Mouse (Mus musculus): ENCODE results near the gene Foxl2.
A peak's percentile ranks its signal among the peaks of the same experiment; 100 is the strongest.

The Foxl2 gene

DNA sequence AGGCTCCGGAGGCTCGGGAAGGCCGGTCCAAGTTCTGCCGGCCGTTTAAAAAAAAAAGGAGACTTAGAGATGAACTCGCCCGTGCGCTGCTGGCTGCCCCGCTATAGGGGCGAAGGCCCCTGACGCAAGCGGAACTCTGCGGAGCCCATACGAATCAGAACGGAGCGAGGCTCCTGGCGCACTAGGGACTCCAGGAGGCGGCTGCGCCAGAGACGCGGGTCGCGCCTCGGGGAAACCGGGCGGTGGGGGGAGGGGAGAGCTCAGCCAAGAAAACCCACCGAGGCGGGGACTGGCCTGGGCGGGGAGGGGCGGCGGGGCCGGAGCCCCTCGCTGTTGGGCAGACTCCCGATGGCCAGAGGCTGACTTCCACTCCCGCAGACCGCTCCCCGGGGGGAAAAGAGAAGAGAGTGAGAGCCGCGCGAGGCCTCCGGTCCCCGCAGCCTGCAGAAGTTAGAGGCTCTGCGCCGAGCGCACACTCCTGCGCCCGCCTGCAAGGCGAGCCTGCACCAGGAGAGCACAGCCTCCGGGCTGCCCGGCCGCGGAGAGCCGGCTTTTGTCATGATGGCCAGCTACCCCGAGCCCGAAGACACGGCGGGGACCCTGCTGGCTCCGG, at the start of gene Foxl2:
Foxl2 (plus strand) TSS at position 186 of the 613 bp plus-strand sequence.
- DNase-seq (ENCODE audit: low read depth, low spot score): peak; percentile 61

DNA sequence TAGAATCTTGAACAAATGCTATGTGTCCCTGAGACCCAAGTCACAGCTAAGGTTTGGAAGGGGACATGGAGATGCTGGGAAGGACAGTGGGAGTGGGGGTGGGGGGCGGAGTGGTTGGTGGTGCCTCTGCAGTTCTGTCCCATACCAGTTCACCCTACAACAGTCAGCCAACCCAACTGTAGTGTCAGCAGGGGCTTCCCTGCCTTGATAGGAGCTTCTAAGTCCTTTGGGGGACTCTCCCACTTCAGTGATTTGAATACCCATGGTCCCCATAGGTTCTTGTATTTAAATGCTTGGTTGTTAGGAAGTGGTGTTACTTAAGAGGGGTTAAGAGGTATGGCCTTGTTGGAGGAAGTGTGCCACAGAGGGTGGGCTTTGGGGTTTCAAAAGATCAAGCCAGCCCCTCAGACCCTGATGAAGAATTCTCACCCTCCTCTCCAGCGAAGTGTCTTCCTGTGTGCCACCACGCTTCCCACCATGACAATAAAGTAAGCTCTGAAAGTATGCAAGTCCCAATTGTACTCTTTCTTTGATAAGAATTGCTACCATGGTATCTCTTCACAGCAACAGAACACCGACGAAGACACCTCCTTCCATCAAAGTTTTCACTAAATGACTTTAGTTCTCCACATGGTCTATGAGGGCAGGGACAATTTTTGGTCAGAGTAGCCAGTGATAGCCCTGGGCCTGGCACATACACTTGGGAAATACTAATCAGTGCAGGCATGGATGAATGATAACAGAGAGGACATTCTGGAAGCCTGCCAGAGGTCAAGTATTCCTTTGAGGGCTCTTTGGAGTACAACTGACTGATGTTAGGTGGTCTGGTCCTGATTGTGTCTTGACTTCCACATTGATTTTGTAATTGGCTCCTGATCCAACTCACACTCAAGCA, 34.2 kb upstream of the Foxl2 start:
- no peak for DNase-seq (ENCODE audit: low read depth, low spot score)

DNA sequence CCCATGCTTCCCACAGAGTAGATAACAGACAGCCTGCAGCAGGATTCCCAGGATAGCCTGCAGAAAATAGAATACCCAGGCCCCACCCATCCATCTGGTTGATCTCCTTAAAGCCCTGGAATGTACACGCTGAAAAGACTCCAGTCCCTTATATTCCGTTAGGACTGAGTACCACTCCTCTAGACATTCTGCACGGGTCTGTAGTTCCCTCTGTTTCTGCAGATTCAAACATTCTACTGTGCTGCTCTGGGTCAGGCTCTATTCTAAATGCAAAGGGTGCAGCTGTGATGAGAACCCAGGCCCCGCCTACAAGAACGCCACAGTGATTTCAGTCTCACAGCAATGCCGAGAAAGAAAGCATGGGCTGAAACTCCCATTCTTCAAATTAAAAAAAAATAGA, 32.0 kb upstream of the Foxl2 start:
- no peak for DNase-seq (ENCODE audit: low read depth, low spot score)

DNA sequence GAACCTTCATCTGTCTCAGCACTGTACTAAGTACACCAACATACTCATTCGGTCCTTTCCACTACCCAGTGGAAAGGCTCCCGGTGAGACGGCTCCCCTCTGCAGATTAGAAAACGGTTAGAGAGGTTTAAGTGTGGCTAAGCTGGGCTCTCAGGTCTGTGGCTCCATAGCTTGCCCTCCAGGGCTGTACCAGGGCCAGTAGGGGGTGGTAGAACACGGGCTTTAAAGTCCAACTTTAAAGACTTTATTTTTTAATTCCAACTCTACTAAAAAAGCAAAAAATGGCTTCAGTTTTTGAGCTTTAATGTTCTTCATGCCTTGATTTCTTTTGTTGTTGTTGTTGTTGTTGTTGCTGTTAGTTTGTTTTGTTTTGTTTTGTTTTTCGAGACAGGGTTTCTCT, 30.9 kb upstream of the Foxl2 start:
- no peak for DNase-seq (ENCODE audit: low read depth, low spot score)

DNA sequence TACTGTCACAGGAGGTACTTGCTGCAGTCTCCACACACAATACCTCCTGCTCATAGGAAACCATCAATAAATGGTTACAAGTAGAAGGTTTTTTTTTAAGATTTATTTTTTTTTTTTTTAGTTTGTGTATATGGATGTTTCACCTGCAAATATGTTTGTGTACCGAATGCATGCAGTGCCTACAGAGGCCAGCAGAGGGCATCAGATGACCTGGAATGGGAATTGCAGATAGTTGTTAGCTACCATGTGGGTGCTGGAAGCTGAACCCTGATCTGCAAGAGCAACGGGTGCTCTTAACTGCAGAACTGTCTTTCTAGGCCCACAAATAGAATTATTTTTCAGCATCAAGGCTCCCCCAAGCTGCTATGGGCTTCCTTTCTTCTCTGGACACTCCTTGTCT, 25.6 kb upstream of the Foxl2 start:
- DNase-seq (ENCODE audit: low read depth, low spot score): peak; percentile 66

DNA sequence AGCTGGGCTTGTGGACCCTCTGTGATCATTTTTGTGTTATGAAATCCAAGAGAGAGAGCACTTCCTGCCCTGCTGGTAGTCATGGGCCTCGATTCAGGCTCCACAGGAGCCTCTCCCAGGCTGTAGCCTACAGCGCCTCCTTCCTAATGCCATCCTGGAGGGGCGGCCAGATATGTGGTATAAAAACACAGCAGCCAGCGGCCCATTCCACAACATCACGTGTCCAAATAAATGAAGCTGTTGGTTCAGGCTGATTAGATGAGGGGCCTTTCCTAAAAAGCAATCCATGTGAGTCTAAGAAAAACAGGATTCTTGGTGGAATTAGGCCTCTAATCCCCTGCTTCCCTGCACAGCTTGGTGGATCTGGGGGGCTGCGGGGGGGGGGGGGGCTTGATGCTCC, 22.2 kb upstream of the Foxl2 start:
- no peak for DNase-seq (ENCODE audit: low read depth, low spot score)

DNA sequence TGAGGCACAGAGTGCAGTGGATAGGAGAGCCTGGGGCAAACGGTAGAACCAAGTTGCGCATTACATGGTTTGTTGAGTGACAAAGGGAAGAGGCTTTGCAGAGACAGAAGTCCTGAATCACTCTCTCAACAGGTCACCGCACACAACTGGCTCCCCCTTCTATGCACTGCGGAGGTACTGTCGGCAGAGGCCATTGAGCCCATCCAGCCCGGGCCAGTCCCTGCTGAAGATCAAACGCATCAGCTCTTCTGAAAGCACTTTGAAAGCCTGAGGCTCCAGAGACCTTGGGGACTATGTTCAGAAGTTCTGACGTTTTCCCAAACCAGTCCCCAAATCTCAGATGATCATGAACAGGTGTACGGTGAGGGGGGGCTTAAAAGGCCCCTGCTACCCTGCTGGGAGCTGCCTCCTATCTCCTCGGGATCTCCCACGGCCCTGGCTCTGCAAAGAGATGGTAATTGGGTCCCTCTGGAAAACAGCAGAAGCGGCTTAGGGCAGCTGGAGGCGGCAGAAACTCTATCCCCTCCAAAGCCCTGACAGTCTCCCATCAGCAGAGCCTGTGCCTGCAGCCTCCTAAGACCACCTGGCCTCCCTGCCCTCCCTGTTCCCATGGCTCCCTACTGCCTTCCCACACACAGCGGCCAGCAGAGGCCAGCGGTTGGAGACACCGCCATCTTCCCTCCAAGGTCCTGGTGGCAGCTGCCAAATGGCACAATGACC, 19.7 kb upstream of the Foxl2 start:
- DNase-seq (ENCODE audit: low read depth, low spot score): no peak

DNA sequence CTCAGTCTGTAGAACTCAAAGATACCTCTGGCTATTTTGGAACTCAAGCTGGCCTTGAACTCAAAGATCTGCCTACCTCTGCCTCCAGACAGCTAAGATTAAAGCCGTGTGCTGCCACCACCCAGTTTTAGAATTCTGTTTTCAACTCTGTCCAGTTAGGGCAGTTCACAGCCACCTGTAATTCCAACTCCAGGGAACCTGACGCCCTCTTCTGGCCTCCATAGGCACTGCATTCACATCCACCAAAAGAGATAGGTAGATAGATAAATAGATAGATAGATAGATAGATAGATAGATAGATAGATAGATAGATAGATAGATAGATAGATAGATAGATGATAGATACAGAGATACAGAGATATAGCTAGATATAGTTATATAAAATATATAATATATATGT, 15.8 kb upstream of the Foxl2 start:
- peak; percentile 60 for DNase-seq (ENCODE audit: low read depth, low spot score)

DNA sequence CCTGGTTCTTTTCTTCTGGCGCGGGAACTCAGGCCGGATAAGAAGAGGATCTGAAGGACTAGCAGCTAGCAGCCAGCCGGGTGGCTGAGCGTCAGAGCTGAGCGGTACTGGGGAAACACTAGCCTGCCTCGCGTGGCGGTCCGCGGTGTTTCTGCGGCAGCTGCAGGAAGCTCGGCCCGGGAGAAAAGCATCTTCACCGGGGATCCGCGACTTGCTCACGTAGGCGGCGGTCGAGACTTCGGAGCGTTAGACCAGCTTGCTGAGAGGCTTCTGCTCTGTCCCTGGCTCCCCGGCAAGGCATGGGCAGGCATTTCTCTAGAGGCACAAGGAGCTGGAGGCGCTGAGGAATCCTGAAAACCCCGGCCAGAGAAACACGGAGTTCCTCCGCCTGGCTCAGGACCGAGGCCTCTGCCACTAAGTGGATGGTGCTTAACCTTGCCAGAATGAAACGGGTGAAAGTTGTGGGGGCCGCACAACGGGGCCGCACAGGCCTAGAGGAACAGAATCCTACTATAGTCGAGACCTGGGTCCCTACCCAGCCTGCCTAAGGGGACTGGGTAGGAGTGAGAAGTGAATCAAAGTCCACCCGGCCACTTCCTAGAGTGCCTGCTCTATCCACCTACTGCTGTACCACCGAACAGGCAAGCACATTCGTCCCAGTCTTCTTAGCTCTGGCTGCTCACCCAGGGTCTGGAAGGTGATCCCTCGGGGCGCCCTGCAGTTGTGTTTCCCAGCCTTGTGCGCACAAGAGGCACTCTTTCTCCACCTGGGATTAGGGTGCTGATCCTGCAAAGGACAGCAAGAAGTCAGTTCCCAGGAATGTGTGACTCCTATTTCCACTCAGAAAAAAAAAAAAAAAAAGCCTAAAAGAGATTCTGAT, 2.7 kb upstream of the Foxl2 start:
- DNase-seq (ENCODE audit: low read depth, low spot score): no peak

DNA sequence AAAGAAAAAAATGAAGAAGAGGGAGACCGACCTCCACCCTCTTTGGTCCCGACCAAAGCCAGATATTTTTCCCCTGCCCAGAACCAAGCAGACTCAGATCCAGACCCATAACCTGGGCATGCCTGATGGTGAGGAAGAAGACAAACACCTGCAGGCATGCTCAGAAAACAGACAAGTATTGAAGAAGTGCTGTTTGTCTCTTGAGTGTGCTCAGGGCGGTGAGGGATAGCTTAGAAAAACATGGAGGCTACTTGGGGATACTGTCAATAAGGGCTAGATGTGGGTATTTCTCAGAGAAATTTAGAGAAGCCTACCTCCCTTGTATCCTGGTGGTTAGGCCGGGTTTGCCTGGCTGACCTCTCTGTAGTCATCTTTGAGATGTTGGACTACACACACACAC, 1.8 kb upstream of the Foxl2 start:
- DNase-seq (ENCODE audit: low read depth, low spot score): no peak

DNA sequence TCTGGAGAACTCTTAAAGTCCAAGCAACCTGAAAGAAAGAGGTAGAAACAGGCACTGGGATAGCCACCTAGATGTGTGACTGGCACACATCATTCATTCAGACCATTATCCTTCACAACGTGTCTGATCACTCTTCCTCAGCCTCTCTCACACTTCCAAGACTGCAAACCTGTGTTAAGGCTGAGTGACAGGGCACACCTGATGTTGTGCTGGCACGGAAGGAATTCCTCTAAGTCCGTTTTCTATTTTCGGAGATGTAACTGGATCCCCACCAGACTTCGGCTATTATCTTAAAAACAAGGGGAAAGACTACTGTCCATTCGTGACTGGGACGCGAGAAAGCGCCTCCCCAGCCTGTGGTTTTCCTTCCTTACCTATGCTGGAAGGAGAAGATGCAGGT, 1.3 kb upstream of the Foxl2 start:
- DNase-seq (ENCODE audit: low read depth, low spot score): no peak

DNA sequence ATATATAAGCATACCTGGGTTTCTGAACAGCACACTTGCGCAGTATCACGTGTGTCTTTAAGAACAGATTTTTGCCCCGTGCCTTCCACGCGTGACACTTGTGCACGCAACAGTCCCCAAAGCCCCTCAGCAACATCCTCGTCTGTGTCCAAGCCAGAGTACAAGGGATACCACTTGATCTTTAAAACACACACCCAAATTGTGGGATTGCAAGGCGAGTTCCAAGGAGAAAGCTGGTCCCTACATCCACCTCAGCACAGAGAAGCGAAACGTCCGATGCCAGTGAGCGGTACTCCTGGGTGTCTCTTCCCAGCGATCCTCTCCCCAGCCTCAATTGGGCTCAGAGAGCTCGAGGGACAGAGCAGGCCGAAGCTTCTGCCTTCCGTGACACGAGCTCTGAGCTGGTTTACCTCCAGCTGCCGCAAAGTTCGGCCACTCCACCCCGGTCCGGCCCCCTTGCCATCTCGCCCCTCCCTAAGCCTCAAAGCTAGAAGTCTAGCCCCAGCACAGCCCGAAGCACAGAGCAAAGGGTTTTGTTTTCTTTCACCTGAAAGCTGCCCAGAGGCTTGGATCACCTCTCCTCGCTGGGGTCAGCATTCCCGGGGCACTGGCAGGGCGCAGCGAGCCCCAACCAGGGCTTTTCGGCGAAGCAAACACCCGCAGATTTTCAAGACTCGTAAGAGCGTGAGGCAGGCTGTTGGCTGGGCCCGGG, 541 bp upstream of the Foxl2 start:
- DNase-seq (ENCODE audit: low read depth, low spot score): peak; percentile 72

DNA sequence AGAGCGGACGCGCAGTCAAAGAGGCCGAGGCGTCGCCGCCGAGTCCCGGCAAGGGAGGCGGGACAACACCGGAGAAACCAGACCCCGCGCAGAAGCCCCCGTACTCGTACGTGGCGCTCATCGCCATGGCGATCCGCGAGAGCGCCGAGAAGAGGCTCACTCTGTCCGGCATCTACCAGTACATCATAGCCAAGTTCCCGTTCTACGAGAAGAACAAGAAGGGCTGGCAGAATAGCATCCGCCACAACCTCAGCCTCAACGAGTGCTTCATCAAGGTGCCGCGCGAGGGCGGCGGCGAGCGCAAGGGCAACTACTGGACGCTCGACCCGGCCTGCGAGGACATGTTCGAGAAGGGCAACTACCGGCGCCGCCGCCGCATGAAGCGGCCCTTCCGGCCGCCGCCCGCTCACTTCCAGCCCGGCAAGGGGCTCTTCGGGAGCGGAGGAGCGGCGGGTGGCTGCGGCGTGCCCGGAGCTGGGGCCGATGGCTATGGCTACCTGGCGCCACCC, 682 bp downstream of the Foxl2 start:
- DNase-seq (ENCODE audit: low read depth, low spot score): peak; percentile 60

DNA sequence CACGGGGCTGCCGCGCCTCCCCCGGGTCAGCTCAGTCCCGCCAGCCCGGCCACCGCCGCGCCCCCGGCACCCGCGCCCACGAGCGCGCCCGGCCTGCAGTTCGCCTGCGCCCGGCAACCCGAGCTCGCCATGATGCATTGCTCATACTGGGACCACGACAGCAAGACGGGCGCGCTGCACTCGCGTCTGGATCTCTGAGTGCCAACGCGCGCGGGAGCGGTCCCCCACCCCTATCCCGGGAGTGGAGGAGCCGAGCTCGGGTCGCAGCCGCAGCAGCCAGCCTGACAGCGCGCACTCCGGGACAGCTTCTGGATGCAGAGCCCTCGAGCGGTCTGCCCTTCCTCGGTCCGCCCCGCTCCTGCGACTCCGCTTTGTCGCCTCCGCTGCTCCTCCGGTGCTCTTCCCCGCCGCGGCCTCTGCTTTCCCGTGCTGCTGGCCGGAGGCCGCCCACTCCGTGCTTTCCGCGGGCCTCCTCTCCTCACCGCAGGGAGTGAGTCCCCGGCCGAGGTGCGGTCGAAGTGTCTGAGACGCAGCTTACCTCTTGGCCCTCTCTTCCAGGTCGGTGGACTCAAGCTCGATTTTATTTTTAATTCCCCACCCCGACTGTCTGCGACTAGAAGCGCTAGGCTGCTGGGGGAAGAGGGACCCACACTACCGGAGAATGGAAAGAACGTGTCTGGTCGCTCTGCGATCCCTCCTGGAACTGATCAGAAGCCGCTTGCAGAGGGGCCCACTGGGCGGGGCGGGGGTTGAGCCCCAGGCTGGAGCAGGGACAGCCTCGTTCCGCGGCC, 1.7 kb downstream of the Foxl2 start:
- peak; percentile 72 for DNase-seq (ENCODE audit: low read depth, low spot score)

DNA sequence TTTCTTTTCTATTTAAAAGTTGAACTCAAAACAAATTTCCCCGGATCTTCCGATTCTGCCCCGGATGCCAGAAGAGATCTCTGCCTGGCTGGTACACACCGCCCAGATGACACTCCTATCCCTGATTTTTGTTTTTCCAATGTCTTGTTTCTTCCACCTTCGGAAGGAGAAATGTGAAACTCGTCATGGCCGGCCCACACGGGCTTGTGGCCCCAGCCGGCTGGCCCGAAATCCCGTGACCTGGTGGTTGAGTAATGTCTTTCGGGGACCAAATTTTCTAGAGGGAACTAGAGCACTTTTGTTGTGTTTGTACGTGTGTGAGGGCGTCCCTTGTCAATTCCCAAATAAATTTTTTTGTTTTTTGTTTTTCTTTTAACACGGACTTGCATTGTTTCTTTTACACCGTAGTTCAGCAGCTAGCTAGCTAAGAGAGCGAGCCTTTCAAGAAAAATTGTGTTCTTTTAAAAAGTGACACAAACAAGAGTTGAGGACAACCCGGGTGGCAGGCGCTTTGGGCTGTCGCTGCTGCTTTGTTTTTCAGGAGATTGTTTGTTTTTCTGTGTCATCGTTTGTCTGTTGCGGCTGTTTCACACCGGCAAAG, 2.8 kb downstream of the Foxl2 start:
- DNase-seq (ENCODE audit: low read depth, low spot score): no peak

DNA sequence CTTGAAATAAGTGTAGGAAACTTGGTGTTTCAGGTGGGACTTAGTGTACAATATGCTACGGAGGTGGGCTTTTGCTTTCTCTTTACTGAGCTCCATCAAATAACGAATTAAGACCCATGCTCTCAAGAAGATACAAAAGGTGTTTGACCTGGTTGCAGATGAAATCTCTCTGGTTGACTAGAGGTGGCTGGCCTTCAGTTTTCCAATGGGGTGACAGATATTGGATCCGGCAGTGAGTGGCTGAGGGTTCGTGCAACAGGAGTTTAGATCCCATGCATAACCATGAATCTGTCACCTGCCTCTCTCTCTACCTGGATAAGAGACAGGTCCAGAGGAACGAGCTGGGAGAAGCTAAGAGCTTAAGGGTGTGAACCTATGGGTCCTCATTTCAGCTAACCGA, 3.5 kb downstream of the Foxl2 start:
- no peak for DNase-seq (ENCODE audit: low read depth, low spot score)

DNA sequence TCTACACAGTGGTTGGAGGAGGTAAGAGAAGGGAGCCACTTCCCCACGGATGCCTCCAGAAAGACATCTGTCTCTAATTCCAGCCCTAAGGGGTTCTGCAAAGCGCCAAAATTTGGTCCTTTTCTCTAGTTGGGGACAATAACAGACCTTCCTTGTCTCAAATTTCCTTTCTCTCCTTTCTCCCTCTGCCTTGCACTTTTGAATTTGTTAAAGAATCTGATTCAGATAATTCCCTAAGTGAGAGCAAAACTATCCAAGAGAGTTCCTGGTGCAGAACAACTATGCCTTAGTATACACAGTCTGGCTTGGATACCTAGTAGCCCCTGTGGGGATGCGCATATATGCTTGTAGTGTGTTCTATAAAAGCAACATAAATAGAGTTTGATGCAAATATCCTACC, 4.8 kb downstream of the Foxl2 start:
- no peak for DNase-seq (ENCODE audit: low read depth, low spot score)

DNA sequence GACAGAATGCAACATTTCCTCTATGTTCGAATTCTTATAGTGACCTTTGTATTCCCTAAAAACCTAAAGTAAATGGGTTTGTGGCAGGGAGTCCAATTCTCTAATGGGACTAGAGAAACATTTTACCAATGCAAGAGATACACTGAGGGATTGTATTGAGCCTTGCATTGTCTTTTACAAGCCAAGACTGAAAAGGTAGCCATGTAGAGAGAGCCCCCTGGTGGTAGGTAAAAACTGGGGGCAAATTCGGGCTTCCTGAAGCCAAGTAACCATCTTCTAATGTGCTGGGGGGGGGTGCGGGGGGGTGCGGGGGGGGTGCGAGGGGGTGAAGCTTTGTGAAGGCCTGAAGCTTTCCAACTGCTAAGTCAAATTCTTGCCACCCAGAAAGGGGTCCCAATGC, 5.3 kb downstream of the Foxl2 start:
- no peak for DNase-seq (ENCODE audit: low read depth, low spot score)
